Mouse (Mus musculus) kidney, adult 2 months (tissue): ENCODE data around the gene Cbs.

Source experiments
- CTCF ChIP-seq: fragments of 200-500 bp; conservative IDR thresholded peaks from 2 replicates; pipeline ENCODE4 v1.5.1; 2011; ENCODE audit warnings: low read depth, mild to moderate bottlenecking, control low read depth, low read length, moderate library complexity, mixed read lengths; ENCODE audit not compliant: insufficient read depth, insufficient read length
- POLR2A ChIP-seq: fragments of 200-500 bp; IDR thresholded peaks from one replicate; pipeline ENCODE4 v1.6.1; 2011; ENCODE audit warnings: low read depth, low read length, control low read depth

DNA sequence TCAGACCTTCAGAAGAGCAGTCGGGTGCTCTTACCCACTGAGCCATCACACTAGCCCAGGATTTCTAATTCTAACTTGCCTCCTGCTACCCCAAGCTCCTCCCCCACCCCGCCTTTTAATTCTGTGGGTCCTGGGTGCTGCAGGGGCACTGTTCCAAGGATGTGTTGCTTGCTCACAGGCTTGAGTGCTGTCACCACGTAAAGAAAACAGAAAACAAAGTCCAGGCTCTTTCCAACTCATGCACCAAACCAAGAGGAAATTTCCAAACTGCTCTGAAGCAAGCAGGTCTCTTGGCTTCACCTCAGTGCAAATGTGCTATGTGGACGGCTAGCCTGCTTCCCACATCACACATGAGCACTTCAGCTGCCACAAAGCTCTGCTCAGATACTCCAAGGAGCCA lies 18.3 kb upstream of the Cbs start:
- no peak for TF ChIP-seq CTCF
- TF ChIP-seq POLR2A: no peak
